Mouse (Mus musculus) pancreas, adult 10 weeks (tissue): ENCODE results near the gene Klk1b4. TPM values are rescaled to one million over a fixed set of nuclear protein-coding genes. Genes with fewer than 3 reads are reported as not detected.

Experiments used
- polyA plus RNA-seq: library from polyadenylated mRNA; stranded (reverse); fragments of 350-450 nt; fragmentation: Illumina TruSeq; extraction: RNeasy Lipid Tissue Mini Kit (QIAGEN cat#74804); gene quantifications from one replicate; pipeline ENCODE4 v1.2.3, GENCODE M21; 2015; ENCODE audit warnings: low read depth, low replicate concordance; ENCODE audit not compliant: insufficient read depth

Klk1b4 gene
- polyA plus RNA-seq, result 12.1 TPM

GRCm38 (mm10) chr7:44207135-44207534 is at the start of gene Klk1b4:
Gene Klk1b4, plus strand, starts transcription at chr7:44207435.

GRCm38 (mm10) chr7:44187936-44188335 is 19.3 kb upstream of the Klk1b4 start, which contains the start of gene Klk1b24:
Gene Klk1b24, plus strand, starts transcription at chr7:44188236.

DNA sequence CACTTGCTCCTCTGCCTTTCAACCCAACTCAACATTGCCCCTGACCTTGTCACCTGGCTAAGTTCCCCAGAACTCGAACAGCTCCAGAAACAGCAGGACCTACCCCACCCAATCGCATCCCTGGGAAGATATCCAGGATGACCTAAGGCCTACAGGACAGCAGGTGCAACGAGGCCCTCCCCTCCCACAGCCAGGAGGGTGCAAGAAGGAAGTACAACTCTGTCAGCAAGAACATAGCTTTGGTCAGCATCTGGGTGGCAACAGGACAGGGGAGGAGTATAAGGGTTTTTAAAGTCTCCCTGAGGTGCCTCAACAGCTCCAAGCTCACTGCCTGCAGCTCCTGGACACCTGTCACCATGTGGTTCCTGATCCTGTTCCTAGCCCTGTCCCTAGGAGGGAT is 9.3 kb upstream of the Klk1b4 start, which contains the start of gene Klk1b3:
Gene Klk1b3 (plus strand): TSS at position 301 of the 400 bp plus-strand sequence.

DNA sequence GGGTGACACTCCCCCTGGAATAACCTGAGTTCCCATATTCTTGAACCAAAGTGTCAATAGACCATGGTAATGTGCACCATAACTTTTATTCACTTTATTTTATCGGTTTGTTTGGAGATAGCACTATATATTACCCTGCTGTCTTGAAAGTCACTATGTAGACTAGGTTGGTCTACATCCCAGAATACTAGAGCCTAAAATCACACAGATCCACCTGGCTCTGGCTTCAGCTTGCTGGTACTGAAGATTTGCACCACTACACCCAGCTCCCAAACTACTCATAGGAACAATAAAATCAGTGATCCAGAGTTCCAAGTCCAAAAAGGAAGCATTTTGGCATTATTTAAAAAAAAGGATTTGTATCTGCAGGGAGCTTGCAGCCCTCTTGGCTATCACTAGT is 8.4 kb downstream of the Klk1b4 start, which contains the start of gene Klk1b5:
Gene Klk1b5 (plus strand): TSS at position 301 of the 400 bp plus-strand sequence.

DNA sequence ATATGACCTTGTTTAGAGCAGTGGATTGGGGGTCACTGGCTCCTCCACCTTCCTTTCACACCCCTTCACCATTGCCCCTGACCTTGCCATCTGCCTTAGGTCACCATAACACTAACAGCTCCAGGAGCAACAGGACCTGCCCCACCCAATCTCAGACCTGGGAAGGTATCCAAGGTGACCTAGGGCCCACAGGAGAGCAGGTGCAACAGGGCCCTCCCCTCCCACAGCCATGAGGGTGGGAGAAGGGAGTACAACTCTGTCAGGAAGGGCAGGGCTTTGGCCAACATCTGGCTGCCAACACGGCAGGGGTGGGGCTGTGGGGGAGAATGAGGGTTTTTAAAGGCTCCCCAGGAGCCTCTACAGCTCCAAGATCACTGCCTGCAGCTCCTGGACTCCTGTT is 17.8 kb downstream of the Klk1b4 start, which contains the start of gene Klk1:
Gene Klk1 (plus strand): TSS at position 285 of the 400 bp plus-strand sequence.

GRCm38 (mm10) chr7:44235909-44236308 is 28.7 kb downstream of the Klk1b4 start, which contains the start of gene Gm36864:
Gene Gm36864, plus strand, starts transcription at chr7:44236177.

DNA sequence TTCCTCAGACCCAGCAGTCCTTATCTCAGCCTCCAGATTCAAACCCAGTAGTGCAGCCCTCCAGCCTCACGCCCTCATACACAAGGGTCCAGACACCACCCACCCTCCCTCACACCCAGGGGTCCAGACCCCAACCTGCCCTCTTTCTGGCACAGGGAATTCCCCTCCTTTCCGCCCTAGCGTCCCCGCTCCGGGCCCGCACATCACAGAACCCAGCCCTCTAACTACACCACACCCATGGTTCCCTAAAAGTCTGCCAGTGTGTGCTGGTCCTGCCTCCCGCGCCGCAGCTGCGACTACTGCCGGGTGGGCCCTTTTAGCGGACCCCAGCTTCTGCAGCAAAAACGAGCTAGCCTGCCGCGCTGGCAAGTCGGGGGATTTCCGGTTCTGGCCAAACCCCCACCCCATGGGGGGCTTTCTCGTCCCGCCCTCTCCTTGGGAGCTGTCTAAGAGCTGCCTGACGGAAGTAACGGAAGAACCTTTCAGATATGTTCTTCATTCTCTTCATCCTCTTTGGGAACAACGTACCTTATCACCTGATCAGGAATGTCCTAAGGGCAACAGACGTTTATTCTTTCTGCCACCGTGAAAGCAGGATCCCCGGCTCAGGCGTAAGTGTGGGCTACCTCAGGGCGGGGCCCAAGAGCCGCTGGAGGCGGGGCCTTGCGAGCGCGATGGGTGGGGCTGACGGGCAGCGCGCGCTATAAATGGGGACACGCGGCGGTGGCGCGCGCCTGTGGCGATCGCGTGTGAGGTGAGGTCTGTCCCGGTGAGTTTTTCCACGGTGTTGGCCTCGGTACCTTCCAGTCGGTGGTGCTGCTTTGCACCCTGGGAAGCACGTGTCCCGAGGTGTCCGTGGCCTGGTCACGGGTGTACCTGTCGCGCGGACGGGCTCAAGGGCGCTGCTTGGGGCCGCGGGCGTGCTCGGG is 39.1 kb downstream of the Klk1b4 start, which contains the start of the genes 1700028J19Rik and 2410002F23Rik:
Gene 1700028J19Rik (minus strand): TSS at position 641 of the 929 bp plus-strand sequence.
Gene 2410002F23Rik (plus strand): TSS at position 668 of the 929 bp plus-strand sequence.

DNA sequence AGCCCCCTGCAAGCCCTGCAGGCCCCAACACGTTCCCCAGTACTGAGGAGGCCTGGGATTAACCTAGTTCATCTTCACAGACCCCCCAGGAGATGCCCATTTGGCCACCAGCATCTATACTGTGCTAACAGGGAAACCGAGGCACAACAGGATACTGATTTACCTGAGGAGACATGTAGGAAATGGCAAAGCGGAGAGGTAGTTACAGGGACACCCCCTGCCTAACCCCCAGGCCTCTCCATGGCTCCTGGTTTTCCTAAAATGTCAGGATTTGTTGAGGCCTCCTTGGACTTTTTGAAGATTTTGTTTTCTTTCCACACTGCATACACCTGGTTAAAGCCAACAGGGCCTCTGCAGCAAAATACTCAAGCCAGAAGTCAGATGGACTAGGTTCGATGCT is 50.0 kb downstream of the Klk1b4 start, which contains the start of gene Acp4:
Gene Acp4 (minus strand): TSS at position 101 of the 400 bp plus-strand sequence.

GRCm38 (mm10) chr7:44261147-44261546 is 53.9 kb downstream of the Klk1b4 start, which contains the start of gene Gm15517:
Gene Gm15517, plus strand, starts transcription at chr7:44261447.

Other genes starting within 250 kb of the Klk1b4 start
- not detected for gene Klk1b1, start 240.7 kb upstream of the Klk1b4 start, polyA plus RNA-seq
- gene Klk1b9, start 231.4 kb upstream of the Klk1b4 start, polyA plus RNA-seq, result not detected
- 4.9 TPM for gene Klk1b11, start 211.6 kb upstream of the Klk1b4 start, polyA plus RNA-seq
- 1.6 TPM for gene Klk1b26, start 195.3 kb upstream of the Klk1b4 start, polyA plus RNA-seq
- 1.0 TPM for gene Klk1b27, start 155.1 kb upstream of the Klk1b4 start, polyA plus RNA-seq
- not detected for gene Klk1b21, start 105.1 kb upstream of the Klk1b4 start, polyA plus RNA-seq
- gene Klk1b22, start 94.8 kb upstream of the Klk1b4 start, polyA plus RNA-seq, result not detected
- not detected for gene Klk1b16, start 70.7 kb upstream of the Klk1b4 start, polyA plus RNA-seq
- 8.0 TPM for gene Klk1b24, start 19.2 kb upstream of the Klk1b4 start, polyA plus RNA-seq
- 12.3 TPM for gene Klk1b3, start 9.2 kb upstream of the Klk1b4 start, polyA plus RNA-seq
- 50.2 TPM for gene Klk1b5, start 8.5 kb downstream of the Klk1b4 start, polyA plus RNA-seq
- 6,154 TPM for gene Klk1, start 17.9 kb downstream of the Klk1b4 start, polyA plus RNA-seq
- gene Gm36864, start 28.7 kb downstream of the Klk1b4 start, polyA plus RNA-seq, result not detected
- 0.65 TPM for gene 1700028J19Rik, start 39.3 kb downstream of the Klk1b4 start, polyA plus RNA-seq
- gene 2410002F23Rik, start 39.3 kb downstream of the Klk1b4 start, polyA plus RNA-seq, result 32.6 TPM
- gene Acp4, start 49.9 kb downstream of the Klk1b4 start, polyA plus RNA-seq, result not detected
- not detected for gene Gm15517, start 54.0 kb downstream of the Klk1b4 start, polyA plus RNA-seq
- gene Clec11a, start 99.5 kb downstream of the Klk1b4 start, polyA plus RNA-seq, result 2.9 TPM
- gene Shank1, start 102.8 kb downstream of the Klk1b4 start, polyA plus RNA-seq, result 9.9 TPM
- 4.6 TPM for gene Syt3, start 176.7 kb downstream of the Klk1b4 start, polyA plus RNA-seq
- not detected for gene 1700008O03Rik, start 178.4 kb downstream of the Klk1b4 start, polyA plus RNA-seq
- not detected for gene Lrrc4b, start 221.6 kb downstream of the Klk1b4 start, polyA plus RNA-seq